In genomic region chr13:37993704-37994404, GRCm38 (mm10) we compare ENCODE assay signal across 7 mouse cellular contexts. TPM values are rescaled to one million over a fixed set of nuclear protein-coding genes. Genes with fewer than 3 reads are reported as not detected.
DNase-seq lines count a peak whose midpoint lies in the region; ATAC-seq lines count a peak whose summit lies in the region.

Gene Ssr1 (minus strand): TSS chr13:37994217.

- DNase-seq in adrenal gland, adult 2 months, result peak; percentile 97
- peak; percentile 90 for DNase-seq in embryo, embryonic 11.5 days (ENCODE audit: low read depth, low spot score)
- peak; percentile 92 to 95 for DNase-seq in gastrocnemius, postnatal 36 days
- DNase-seq in left cerebral cortex, postnatal 25 days (ENCODE audit: low spot score in 2 of 2), result peak; percentile 96
- DNase-seq in midbrain, embryonic 10.5 days (ENCODE audit: low spot score), result peak; percentile 95
- DNase-seq in right cerebral cortex, postnatal 4 days, result peak; percentile 97

- H3K4me3 ChIP-seq in intestine, embryonic 15.5 days (replicated peaks), result peak within 1 kb of the TSS; percentile 100
- H3K4me3 ChIP-seq in midbrain, embryonic 10.5 days, result peak within 1 kb of the TSS; percentile 92

- under 1% methylated on average over 89 of the region's 89 CpGs for WGBS in intestine, embryonic 15.5 days
- under 1% methylated on average over 89 of the region's 89 CpGs for WGBS in midbrain, embryonic 10.5 days

- H3K36me3 ChIP-seq in intestine, embryonic 15.5 days, result 0 out of 2 replicates have a peak, but pooled peaks cover 12% of the 10 kb centered on the region
- peaks cover 27% of the 10 kb centered on the region for H3K36me3 ChIP-seq in midbrain, embryonic 10.5 days

- peak; percentile 99 for ATAC-seq in intestine, embryonic 15.5 days

- H3K4me2 ChIP-seq in intestine, embryonic 15.5 days (replicated peaks), result peak within 1 kb of the TSS; percentile 72

- H3K9ac ChIP-seq in intestine, embryonic 15.5 days, result peak within 1 kb of the TSS; percentile 99

- intact Hi-C loops in gastrocnemius, postnatal 36 days (cut with DNase I), result no loop called here
- intact Hi-C loops in left cerebral cortex, postnatal 25 days (cut with DNase I), result loop anchor here (2.0 to 5.0 kb wide), 3 partner anchors 43 to 213 kb away; partner anchors contain the start of genes Cage1 and Riok1

- H3K9me3 ChIP-seq in intestine, embryonic 15.5 days, result no peaks in the 10 kb centered on the region
- H3K9me3 ChIP-seq in midbrain, embryonic 10.5 days (replicated peaks), result no peaks in the 10 kb centered on the region

- peak within 1 kb of the TSS; percentile 97 for H3K27ac ChIP-seq in intestine, embryonic 15.5 days
- H3K27ac ChIP-seq in midbrain, embryonic 10.5 days (replicated peaks), result peak within 1 kb of the TSS; percentile 98

- H3K4me1 ChIP-seq in intestine, embryonic 15.5 days (replicated peaks), result no peaks in the 10 kb centered on the region
- H3K4me1 ChIP-seq in midbrain, embryonic 10.5 days, result peaks cover 15% of the 10 kb centered on the region

- H3K27me3 ChIP-seq in intestine, embryonic 15.5 days (replicated peaks), result no peaks in the 10 kb centered on the region
- no peaks in the 10 kb centered on the region for H3K27me3 ChIP-seq in midbrain, embryonic 10.5 days (ENCODE audit: low read depth, poor library complexity, severe bottlenecking)

RNA-seq across cellular contexts. Expression of gene Ssr1, which starts in this region (rescaled TPM):
- total RNA-seq in adrenal gland, adult 2 months (2021), result 100 to 1,000 TPM; 138 to 209 TPM
- polyA plus RNA-seq in adrenal gland, adult 2 months (2012; rRNA removed), result 3.9 and 5.6 TPM in 2 replicates
- total RNA-seq in gastrocnemius, postnatal 36 days (2021), result 10 to 100 TPM; 55.2 to 58.5 TPM
- 138 and 145 TPM in 2 replicates for polyA plus RNA-seq in intestine, embryonic 15.5 days (2015; fragmentation: Nextera tagmentation; extraction: Ambion mirVana)
- 10 to 100 TPM; 89.9 to 90.9 TPM for total RNA-seq in left cerebral cortex, postnatal 25 days (2021)
- polyA plus RNA-seq in midbrain, embryonic 10.5 days (2016; fragmentation: Nextera tagmentation; extraction: Ambion mirVana), result 116 and 119 TPM in 2 replicates

Comparison
In these comparisons a context has a peak if more than half of its experiments do, and no peak if none do; other contexts are left out.
1. Peak in every context shown above with its lines: DNase-seq, ATAC-seq, H3K4me3 ChIP-seq and H3K27ac ChIP-seq.
2. RNA of gene Ssr1 (polyA plus RNA-seq): 138 to 145 TPM in intestine, embryonic 15.5 days and 116 to 119 TPM in midbrain, embryonic 10.5 days; 3.9 to 5.6 TPM in adrenal gland, adult 2 months; every median in the first group is over 10 times any median in the second.